Mouse (Mus musculus) cerebellum, postnatal 10 days (tissue): ENCODE measurements around the gene Mreg.

Experiments
- DNase-seq, 2 experiments: peaks; one replicate each; pipeline ENCODE4 v3.0.0; 2021; ENCODE audit warnings: mixed read lengths in 2 of 2

Mreg gene

DNA sequence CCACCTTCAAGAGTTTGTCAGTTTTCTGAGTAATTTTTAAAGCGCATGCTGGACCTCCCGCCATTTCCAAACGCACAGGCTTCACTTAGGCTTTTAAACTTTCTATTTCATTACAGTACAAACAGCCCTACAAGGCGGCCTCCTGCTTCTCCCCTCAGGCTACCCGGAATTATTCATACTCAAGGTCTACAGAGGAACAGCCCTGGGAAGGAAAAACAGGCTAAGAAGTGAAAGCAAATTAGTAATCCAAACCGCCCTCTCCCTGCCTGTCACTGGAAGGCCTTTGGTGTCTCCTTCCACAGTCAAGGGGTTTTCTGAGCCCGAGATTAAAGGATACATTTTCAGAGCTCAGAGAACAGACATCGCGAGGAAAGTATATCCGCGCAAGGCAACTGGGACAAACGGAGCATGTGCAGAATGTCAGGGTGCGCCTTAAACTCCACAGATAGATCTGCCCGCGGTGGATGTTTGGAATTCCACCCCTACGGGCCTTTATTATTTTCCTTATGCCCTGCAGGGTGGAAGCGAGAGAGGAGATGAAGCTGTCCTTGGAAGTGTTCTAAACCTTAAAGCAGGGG lies 90.4 kb downstream of the Mreg start:
- DNase-seq, result no peak

DNA sequence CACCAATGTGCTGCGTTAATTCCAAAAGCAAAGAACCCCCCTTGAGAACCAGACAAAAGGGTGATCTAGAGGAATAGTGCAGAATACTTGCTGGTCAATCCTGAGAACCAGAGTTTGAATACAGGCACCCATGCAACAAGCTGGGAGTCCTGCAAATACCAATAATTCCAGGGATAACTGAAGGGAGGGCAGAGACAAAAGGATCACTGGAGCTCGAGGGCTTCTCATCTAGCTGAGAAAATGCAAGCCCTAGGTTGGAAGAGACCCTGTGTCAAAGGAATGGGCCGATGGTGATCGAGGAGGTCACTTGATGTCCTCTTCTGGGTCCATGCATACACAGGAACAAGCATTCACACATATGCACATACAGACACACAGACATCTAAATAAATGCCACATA lies 92.1 kb downstream of the Mreg start:
- DNase-seq, result no peak

DNA sequence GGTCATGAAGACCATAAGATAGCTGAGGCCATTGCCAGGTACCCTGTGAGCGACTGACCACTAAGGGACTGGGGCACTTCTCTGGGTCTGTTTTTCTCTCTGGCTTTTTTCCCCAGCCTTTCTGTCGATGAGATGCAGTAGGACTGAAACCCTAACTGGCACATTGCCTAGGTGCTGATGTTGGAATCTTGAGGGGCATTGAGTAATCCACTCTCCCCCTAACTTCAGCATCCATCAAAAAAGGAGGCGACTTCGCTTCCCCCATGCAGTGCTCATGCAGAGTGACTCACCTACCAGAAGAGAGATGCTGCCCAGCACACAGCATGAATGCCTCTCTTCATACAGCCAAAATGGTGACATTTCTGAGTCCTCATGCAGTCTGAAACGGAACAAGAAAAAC lies 97.9 kb downstream of the Mreg start:
- DNase-seq, result no peak
